Mouse (Mus musculus): ENCODE measurements around the gene Numa1.
A peak's percentile ranks its signal among the peaks of the same experiment; 100 is the strongest.
"Not testable (repeated sequence)": the region's sequence is repeated elsewhere in the genome, so short reads cannot be mapped to it uniquely, and the experiment has no call there.

Numa1 gene

GRCm38 (mm10) chr7:101937569-101937968 is 3.7 kb downstream of the Numa1 start:
- DNase-seq (ENCODE audit: low spot score) = no peak

GRCm38 (mm10) chr7:101938348-101938747 is 4.4 kb downstream of the Numa1 start:
- DNase-seq (ENCODE audit: low spot score) = no peak

- DNase-seq (ENCODE audit: low spot score) = no peak
Observed at GRCm38 (mm10) chr7:101939758-101940157, 5.8 kb downstream of the Numa1 start.

- DNase-seq (ENCODE audit: low spot score) = not testable (repeated sequence)
Observed at GRCm38 (mm10) chr7:101949008-101949407, 15.1 kb downstream of the Numa1 start.

GRCm38 (mm10) chr7:101951648-101952047 is 17.7 kb downstream of the Numa1 start:
- no peak for DNase-seq (ENCODE audit: low spot score)

- DNase-seq (ENCODE audit: low spot score) = no peak
Observed at GRCm38 (mm10) chr7:101952098-101952497, 18.2 kb downstream of the Numa1 start.

GRCm38 (mm10) chr7:101954163-101954562 is 20.3 kb downstream of the Numa1 start:
- DNase-seq (ENCODE audit: low spot score) = no peak

GRCm38 (mm10) chr7:101955276-101955675 is 21.4 kb downstream of the Numa1 start:
- DNase-seq (ENCODE audit: low spot score) = no peak

- no peak for DNase-seq (ENCODE audit: low spot score)
Observed at GRCm38 (mm10) chr7:101955862-101956261, 22.0 kb downstream of the Numa1 start.

- DNase-seq (ENCODE audit: low spot score) = no peak
Observed at GRCm38 (mm10) chr7:101956481-101956880, 22.6 kb downstream of the Numa1 start.

- DNase-seq (ENCODE audit: low spot score) = no peak
Observed at GRCm38 (mm10) chr7:101956911-101957310, 23.0 kb downstream of the Numa1 start.

- no peak for DNase-seq (ENCODE audit: low spot score)
Observed at GRCm38 (mm10) chr7:101962829-101963228, 28.9 kb downstream of the Numa1 start.

- no peak for DNase-seq (ENCODE audit: low spot score)
Observed at GRCm38 (mm10) chr7:101963621-101964020, 29.7 kb downstream of the Numa1 start.

GRCm38 (mm10) chr7:101964551-101964950 is 30.6 kb downstream of the Numa1 start:
- DNase-seq (ENCODE audit: low spot score) = no peak

- no peak for DNase-seq (ENCODE audit: low spot score)
Observed at GRCm38 (mm10) chr7:101965606-101966005, 31.7 kb downstream of the Numa1 start.

GRCm38 (mm10) chr7:101967256-101967655 is 33.3 kb downstream of the Numa1 start:
- no peak for DNase-seq (ENCODE audit: low spot score)

- DNase-seq (ENCODE audit: low spot score) = no peak
Observed at GRCm38 (mm10) chr7:101968751-101969150, 34.8 kb downstream of the Numa1 start.

- peak; percentile 90 for DNase-seq (ENCODE audit: low spot score)
Observed at GRCm38 (mm10) chr7:101969694-101970428, 36.0 kb downstream of the Numa1 start.

- peak; percentile 93 for DNase-seq (ENCODE audit: low spot score)
Observed at GRCm38 (mm10) chr7:101970429-101970775, 36.5 kb downstream of the Numa1 start.

- peak; percentile 77 for DNase-seq (ENCODE audit: low spot score)
Observed at GRCm38 (mm10) chr7:101970821-101971461, 37.0 kb downstream of the Numa1 start.

- DNase-seq (ENCODE audit: low spot score) = no peak
Observed at GRCm38 (mm10) chr7:101971721-101972120, 37.8 kb downstream of the Numa1 start.

GRCm38 (mm10) chr7:101973730-101974129 is 39.8 kb downstream of the Numa1 start:
- DNase-seq (ENCODE audit: low spot score) = no peak

- peak; percentile 53 for DNase-seq (ENCODE audit: low spot score)
Observed at GRCm38 (mm10) chr7:101974505-101974904, 40.6 kb downstream of the Numa1 start.

GRCm38 (mm10) chr7:101982735-101983134 is 48.8 kb downstream of the Numa1 start:
- no peak for DNase-seq (ENCODE audit: low spot score)

Measured in testis, postnatal 10 days (tissue).